Comparison of ENCODE assay signal across 10 mouse cellular contexts in the genomic region with DNA sequence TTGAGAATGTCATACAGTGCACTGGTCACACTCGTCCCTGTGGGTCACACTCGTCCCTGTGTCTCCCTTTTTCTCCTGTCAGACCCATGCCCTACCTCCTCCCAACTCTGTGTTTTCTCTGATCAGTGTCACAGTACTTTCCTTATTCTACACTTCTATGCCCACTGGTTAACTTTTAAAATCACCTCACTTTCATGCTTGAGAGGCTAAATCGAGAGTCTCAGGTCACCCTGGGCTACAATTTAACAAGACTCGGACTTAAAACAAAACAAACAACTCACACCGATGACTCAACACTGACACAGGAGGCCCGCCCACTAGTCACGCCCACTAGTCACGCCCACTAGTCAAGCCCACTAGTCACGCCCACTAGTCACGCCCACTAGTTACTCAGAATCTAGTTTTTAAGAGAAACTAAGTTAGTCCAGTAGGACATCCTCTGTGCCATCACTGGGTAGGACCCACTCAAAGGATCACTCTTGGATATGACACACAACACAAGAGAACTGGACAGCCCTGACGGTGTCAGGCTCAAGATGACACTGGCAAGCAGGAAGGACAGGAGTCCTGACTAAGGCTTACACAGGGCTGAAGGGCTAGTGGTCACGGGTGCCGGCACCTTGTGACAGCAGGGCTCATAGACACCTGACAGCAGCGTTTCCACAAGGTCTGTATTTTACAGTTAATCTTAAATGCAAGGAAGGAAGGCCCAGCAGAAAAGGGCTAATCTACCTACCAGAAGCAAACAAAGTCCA. TPM values are rescaled to one million over a fixed set of nuclear protein-coding genes. Genes with fewer than 3 reads are reported as not detected.
DNase-seq lines count a peak whose midpoint lies in the region; ATAC-seq and TF ChIP-seq lines count a peak whose summit lies in the region.
"Had no signal": no experiment of that assay in that cellular context is flagged by ENCODE, and none has a peak within 500 bp of the region (broad histone marks: within the 10 kb centered on the region; RNA-seq: fewer than 3 reads in every experiment).

No protein-coding gene starts in this region.

- no peak overlapping the region for H3K4me2 ChIP-seq in hindbrain, embryonic 12.5 days (replicated peaks)

- no peaks in the 10 kb centered on the region for H3K9me3 ChIP-seq in heart, embryonic 10.5 days
- no peaks in the 10 kb centered on the region for H3K9me3 ChIP-seq in hindbrain, embryonic 12.5 days (replicated peaks)
- H3K9me3 ChIP-seq: G1E had no signal

- DNase-seq in heart, embryonic 10.5 days (ENCODE audit: low spot score), result peak; percentile 89
- no peak for DNase-seq in heart, adult 18-20 months
- peak; percentile 88 for DNase-seq in liver, adult 2 months (ENCODE audit: extremely low read depth, low read depth, low spot score)
- DNase-seq in testis, postnatal 14 days (ENCODE audit: low spot score), result no peak
- no peak for DNase-seq in left cerebral cortex, adult 8-10 months (ENCODE audit: low spot score in 2 of 2)

- peak overlapping the region; percentile 35 for H3K9ac ChIP-seq in liver, adult 2 months (ENCODE audit: low read depth, low read length)
- no peak overlapping the region for H3K9ac ChIP-seq in hindbrain, embryonic 12.5 days

- no peak for TF ChIP-seq POLR2A in liver, adult 2 months (IDR thresholded peaks at IDR 0.05; ENCODE audit: extremely low read depth, insufficient read depth, low read length)
- TF ChIP-seq POLR2A in small intestine, adult 2 months (IDR thresholded peaks at IDR 0.05; ENCODE audit: low read depth, low read length), result no peak

- peaks cover 33% of the 10 kb centered on the region for H3K36me3 ChIP-seq in heart, embryonic 10.5 days
- peaks cover 5% of the 10 kb centered on the region for H3K36me3 ChIP-seq in liver, adult 2 months (ENCODE audit: control insufficient read depth, insufficient read depth, low read length)
- peaks cover 28% of the 10 kb centered on the region for H3K36me3 ChIP-seq in small intestine, adult 2 months (ENCODE audit: control insufficient read depth, insufficient read depth, low read length)
- peaks cover 40% of the 10 kb centered on the region for H3K36me3 ChIP-seq in hindbrain, embryonic 12.5 days

- H3K4me3 ChIP-seq in heart, embryonic 10.5 days, result no peak overlapping the region
- no peak overlapping the region for H3K4me3 ChIP-seq in liver, adult 2 months (ENCODE audit: insufficient read depth, low read depth, low read length)
- no peak overlapping the region for H3K4me3 ChIP-seq in small intestine, adult 2 months (ENCODE audit: low read depth, low read length)
- H3K4me3 ChIP-seq in hindbrain, embryonic 12.5 days, result no peak overlapping the region

- TF ChIP-seq CTCF in liver, adult 2 months (IDR thresholded peaks at IDR 0.05; ENCODE audit: low read depth, low read length), result no peak
- TF ChIP-seq CTCF in small intestine, adult 2 months (IDR thresholded peaks at IDR 0.05; ENCODE audit: extremely low read depth, insufficient read length, insufficient replicate concordance, low read depth, low read length), result no peak

- peak; percentile 83 for ATAC-seq in common myeloid progenitor, adult 5-6 weeks (replicated peaks; ENCODE audit: low read depth, poor library complexity, severe bottlenecking)
- no peak for ATAC-seq in hindbrain, embryonic 12.5 days (ENCODE audit: low FRiP score)

- H3K79me2 ChIP-seq in liver, adult 2 months (ENCODE audit: control insufficient read depth, insufficient read depth, low read length), result peaks cover 16% of the 10 kb centered on the region; the same call in 1 of the 2 replicates

- no peaks in the 10 kb centered on the region for H3K27me3 ChIP-seq in heart, embryonic 10.5 days (ENCODE audit: insufficient read depth, poor library complexity, severe bottlenecking)
- H3K27me3 ChIP-seq in liver, adult 2 months (ENCODE audit: control insufficient read depth, insufficient read depth, low read length), result no peaks in the 10 kb centered on the region
- no peaks in the 10 kb centered on the region for H3K27me3 ChIP-seq in small intestine, adult 2 months (ENCODE audit: control insufficient read depth, insufficient read depth, low read length)
- H3K27me3 ChIP-seq in hindbrain, embryonic 12.5 days, result no peaks in the 10 kb centered on the region

- H3K4me1 ChIP-seq in heart, embryonic 10.5 days, result peaks cover 34% of the 10 kb centered on the region
- H3K4me1 ChIP-seq in liver, adult 2 months (ENCODE audit: control insufficient read depth, insufficient read depth, low read length), result peaks cover 13% of the 10 kb centered on the region
- H3K4me1 ChIP-seq in small intestine, adult 2 months (ENCODE audit: control insufficient read depth, insufficient read depth, insufficient read length, low read length), result peaks cover 23% of the 10 kb centered on the region
- H3K4me1 ChIP-seq in hindbrain, embryonic 12.5 days, result peaks cover 5% of the 10 kb centered on the region; the same call in 1 of the 2 replicates

- 62% methylated on average over 14 of the region's 14 CpGs for WGBS in heart, embryonic 10.5 days
- 27% methylated on average over 14 of the region's 14 CpGs for WGBS in liver, adult 2 months
- WGBS in small intestine, adult 2 months, result 36% methylated on average over 14 of the region's 14 CpGs
- WGBS in hindbrain, embryonic 12.5 days, result 69% methylated on average over 14 of the region's 14 CpGs

- H3K27ac ChIP-seq in heart, embryonic 10.5 days, result no peak overlapping the region
- H3K27ac ChIP-seq in liver, adult 2 months (replicated peaks; ENCODE audit: insufficient read depth, low read depth, low read length), result peak overlapping the region; percentile 71
- H3K27ac ChIP-seq in small intestine, adult 2 months (ENCODE audit: insufficient read depth, low read depth, low read length), result peak overlapping the region; percentile 48
- no peak overlapping the region for H3K27ac ChIP-seq in hindbrain, embryonic 12.5 days

RNA-seq across cellular contexts. Expression of gene Gm5475, which starts 10.9 kb away (rescaled TPM):
- polyA plus RNA-seq in heart, embryonic 10.5 days (2016; fragmentation: Nextera tagmentation; extraction: Ambion mirVana), result not detected in 2 replicates
- not detected for total RNA-seq in heart, adult 18-20 months (2021)
- total RNA-seq in common myeloid progenitor, adult 5-6 weeks (2017), result not detected in 2 replicates
- total RNA-seq in liver, adult 2 months (2014; rRNA removed), result not detected in 2 replicates
- not detected in 2 replicates for polyA plus RNA-seq in liver, adult 2 months (2012; rRNA removed)
- 0.13 and 0.20 TPM in 2 replicates for polyA plus RNA-seq in small intestine, adult 2 months (2012; rRNA removed)
- total RNA-seq in left cerebral cortex, adult 8-10 months (2022), result under 1 TPM in 1 of 4 experiments, not detected in 3; 0.15 TPM
- polyA plus RNA-seq in hindbrain, embryonic 12.5 days (2016; fragmentation: Nextera tagmentation; extraction: Ambion mirVana), result 0.12 TPM in 1 of 2 replicates, not detected in the other
- polyA plus RNA-seq: G1E had no signal

RNA-seq across cellular contexts. Expression of gene Slc11a2, which starts 13.8 kb away (rescaled TPM):
- 20.4 and 24.5 TPM in 2 replicates for polyA plus RNA-seq in heart, embryonic 10.5 days (2016; fragmentation: Nextera tagmentation; extraction: Ambion mirVana)
- 10 to 100 TPM; 37.8 to 44.5 TPM for total RNA-seq in heart, adult 18-20 months (2021)
- total RNA-seq in common myeloid progenitor, adult 5-6 weeks (2017), result 19.7 and 30.4 TPM in 2 replicates
- total RNA-seq in liver, adult 2 months (2014; rRNA removed), result 14.5 and 22.3 TPM in 2 replicates
- 23.2 and 25.2 TPM in 2 replicates for polyA plus RNA-seq in liver, adult 2 months (2012; rRNA removed)
- 39.4 and 138 TPM in 2 replicates for polyA plus RNA-seq in small intestine, adult 2 months (2012; rRNA removed)
- total RNA-seq in left cerebral cortex, adult 8-10 months (2022), result 10 to 100 TPM; 47.1 to 69.7 (median 54.5) TPM
- 24.6 and 25.8 TPM in 2 replicates for polyA plus RNA-seq in hindbrain, embryonic 12.5 days (2016; fragmentation: Nextera tagmentation; extraction: Ambion mirVana)

RNA-seq across cellular contexts. Expression of gene Higd1c, which starts 46.8 kb away (rescaled TPM):
- not detected in 2 replicates for polyA plus RNA-seq in heart, embryonic 10.5 days (2016; fragmentation: Nextera tagmentation; extraction: Ambion mirVana)
- total RNA-seq in heart, adult 18-20 months (2021), result not detected
- total RNA-seq in common myeloid progenitor, adult 5-6 weeks (2017), result not detected in 2 replicates
- total RNA-seq in liver, adult 2 months (2014; rRNA removed), result not detected in 2 replicates
- not detected in 2 replicates for polyA plus RNA-seq in liver, adult 2 months (2012; rRNA removed)
- polyA plus RNA-seq in small intestine, adult 2 months (2012; rRNA removed), result not detected in 2 replicates
- total RNA-seq in left cerebral cortex, adult 8-10 months (2022), result not detected
- polyA plus RNA-seq in hindbrain, embryonic 12.5 days (2016; fragmentation: Nextera tagmentation; extraction: Ambion mirVana), result not detected in 2 replicates
- total RNA-seq: G1E had no signal
- polyA plus RNA-seq: G1E; limb, embryonic 14.5 days had no signal

RNA-seq across cellular contexts. Expression of gene Letmd1, which starts 57.7 kb away (rescaled TPM):
- polyA plus RNA-seq in heart, embryonic 10.5 days (2016; fragmentation: Nextera tagmentation; extraction: Ambion mirVana), result 21.1 and 27.9 TPM in 2 replicates
- total RNA-seq in heart, adult 18-20 months (2021), result 10 to 100 TPM; 10.2 to 23.2 TPM
- 20.1 and 30.2 TPM in 2 replicates for total RNA-seq in common myeloid progenitor, adult 5-6 weeks (2017)
- total RNA-seq in liver, adult 2 months (2014; rRNA removed), result 18.7 and 21.1 TPM in 2 replicates
- polyA plus RNA-seq in liver, adult 2 months (2012; rRNA removed), result 38.7 and 39.9 TPM in 2 replicates
- 16.3 and 26.1 TPM in 2 replicates for polyA plus RNA-seq in small intestine, adult 2 months (2012; rRNA removed)
- total RNA-seq in left cerebral cortex, adult 8-10 months (2022), result 10 to 100 TPM; 55.3 to 64.5 (median 57.5) TPM
- 43.6 and 45.8 TPM in 2 replicates for polyA plus RNA-seq in hindbrain, embryonic 12.5 days (2016; fragmentation: Nextera tagmentation; extraction: Ambion mirVana)

RNA-seq across cellular contexts. Expression of gene Mettl7a2, which starts 58.1 kb away (rescaled TPM):
- polyA plus RNA-seq in heart, embryonic 10.5 days (2016; fragmentation: Nextera tagmentation; extraction: Ambion mirVana), result not detected in 2 replicates
- 1 to 10 TPM; 1.1 to 1.5 TPM for total RNA-seq in heart, adult 18-20 months (2021)
- not detected in 2 replicates for total RNA-seq in common myeloid progenitor, adult 5-6 weeks (2017)
- 0.13 TPM in 1 of 2 replicates, not detected in the other for total RNA-seq in liver, adult 2 months (2014; rRNA removed)
- 0.05 and 0.18 TPM in 2 replicates for polyA plus RNA-seq in liver, adult 2 months (2012; rRNA removed)
- not detected in 2 replicates for polyA plus RNA-seq in small intestine, adult 2 months (2012; rRNA removed)
- total RNA-seq in left cerebral cortex, adult 8-10 months (2022), result 1 to 10 TPM in 1 of 4 experiments, under 1 TPM in 1, not detected in 2; 0.78 to 1.0 TPM
- not detected in 2 replicates for polyA plus RNA-seq in hindbrain, embryonic 12.5 days (2016; fragmentation: Nextera tagmentation; extraction: Ambion mirVana)

Comparison
In these comparisons a context has a peak if more than half of its experiments do, and no peak if none do; other contexts are left out.
1. DNase-seq: peak in heart, embryonic 10.5 days (single experiment) and liver, adult 2 months (single experiment); none in heart, adult 18-20 months (0 of 2), testis, postnatal 14 days (single experiment) and left cerebral cortex, adult 8-10 months (0 of 2).
2. H3K27ac ChIP-seq: peak in liver, adult 2 months (single experiment) and small intestine, adult 2 months (single experiment); none in heart, embryonic 10.5 days (single experiment) and hindbrain, embryonic 12.5 days (single experiment).